Mouse (Mus musculus): ENCODE results near the gene Nphp4. TPM values are rescaled to one million over a fixed set of nuclear protein-coding genes. Genes with fewer than 3 reads are reported as not detected.
A peak's percentile ranks its signal among the peaks of the same experiment; 100 is the strongest.

Gene Nphp4
- polyA plus RNA-seq, 1 experiment from 2014 or later: 4.9 TPM

DNA sequence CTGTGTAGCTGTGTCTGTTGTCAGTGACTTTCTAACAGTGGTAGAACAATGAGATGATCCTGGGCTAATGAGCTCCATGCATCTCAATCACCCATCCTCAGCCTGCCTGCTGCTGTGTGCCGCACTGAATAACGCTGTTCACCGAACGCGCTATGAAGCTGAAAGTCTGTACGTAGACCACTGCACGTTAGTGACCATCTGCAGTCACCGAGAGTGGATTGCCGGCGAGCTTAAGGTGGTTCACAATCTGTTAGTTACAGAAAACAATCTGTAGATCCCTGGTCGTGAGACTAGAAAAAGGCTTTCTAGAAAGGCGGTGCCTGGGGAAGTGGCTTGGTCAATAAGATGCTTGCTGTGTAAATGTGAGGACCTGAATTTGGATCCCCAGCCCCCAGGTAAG, 22.4 kb upstream of the Nphp4 start:
- H3K9me3 ChIP-seq: no peaks in the 10 kb centered on the region
- no peak for DNase-seq (ENCODE audit: low spot score)
- 0 out of 2 replicates have a peak, but pooled peaks cover 4% of the 10 kb centered on the region for H3K4me1 ChIP-seq
- no peaks in the 10 kb centered on the region for H3K27me3 ChIP-seq (replicated peaks; ENCODE audit: low read depth, poor library complexity, severe bottlenecking)
- no peak overlapping the region for H3K4me3 ChIP-seq
- no peak overlapping the region for H3K27ac ChIP-seq (replicated peaks)
- WGBS: 92% methylated on average over 12 of the region's 12 CpGs
- H3K36me3 ChIP-seq (replicated peaks): no peaks in the 10 kb centered on the region

DNA sequence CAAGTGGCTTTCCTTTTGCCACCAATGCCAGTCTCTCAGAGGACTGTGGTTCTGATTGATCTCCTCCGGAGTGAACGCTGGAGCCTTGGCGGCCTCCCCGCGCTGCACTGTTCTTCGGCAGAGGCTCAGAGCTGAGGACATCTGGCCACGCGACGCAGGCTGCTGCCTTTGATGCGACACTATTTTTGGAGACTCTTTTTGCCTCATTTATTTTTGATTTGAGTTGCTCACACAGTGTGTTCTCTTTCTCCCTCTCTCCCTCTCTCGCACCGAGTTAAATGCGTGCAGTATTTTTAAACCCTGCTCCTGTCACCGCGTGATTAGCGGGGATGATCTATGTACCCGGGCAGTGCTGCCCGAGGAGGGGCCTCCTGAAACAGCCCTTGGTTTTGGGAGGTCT, 19.9 kb upstream of the Nphp4 start:
- Histone ChIP-seq H3K27ac (replicated peaks) (no peak overlapping the region), H3K4me3 (no peak overlapping the region), H3K9me3 (no peaks in the 10 kb centered on the region), H3K4me1 (peaks cover 5% of the 10 kb centered on the region; the same call in 1 of the 2 replicates), H3K36me3 (replicated peaks) (no peaks in the 10 kb centered on the region), H3K27me3 (replicated peaks; ENCODE audit: low read depth, poor library complexity, severe bottlenecking) (no peaks in the 10 kb centered on the region)
- 93% methylated on average over 18 of the region's 18 CpGs for WGBS
- DNase-seq (ENCODE audit: low spot score): no peak

DNA sequence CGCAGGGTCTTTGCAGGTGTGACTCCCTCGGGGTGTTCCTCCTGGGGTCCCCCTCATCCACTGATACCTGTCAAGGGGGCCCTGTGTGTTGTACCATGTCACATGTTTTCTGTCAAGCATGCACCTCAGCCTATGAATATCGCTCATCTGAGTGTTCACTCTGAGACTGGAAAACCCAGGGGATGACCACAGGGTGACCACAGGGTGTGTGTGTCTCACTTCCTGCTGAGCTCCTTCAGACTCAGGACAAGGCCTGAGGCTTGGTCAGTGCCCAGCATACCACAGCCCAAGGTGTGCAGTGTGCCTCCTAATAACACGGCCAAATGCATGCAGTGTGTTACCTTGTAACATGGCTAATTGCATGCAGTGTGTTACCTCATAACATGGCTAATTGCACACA, 18.8 kb upstream of the Nphp4 start:
- Histone ChIP-seq H3K27me3 (replicated peaks; ENCODE audit: low read depth, poor library complexity, severe bottlenecking) (no peaks in the 10 kb centered on the region), H3K36me3 (replicated peaks) (no peaks in the 10 kb centered on the region), H3K4me1 (peaks cover 12% of the 10 kb centered on the region), H3K9me3 (no peaks in the 10 kb centered on the region), H3K4me3 (no peak overlapping the region), H3K27ac (replicated peaks) (no peak overlapping the region)
- DNase-seq (ENCODE audit: low spot score): no peak
- 89% methylated on average over 4 of the region's 4 CpGs for WGBS

DNA sequence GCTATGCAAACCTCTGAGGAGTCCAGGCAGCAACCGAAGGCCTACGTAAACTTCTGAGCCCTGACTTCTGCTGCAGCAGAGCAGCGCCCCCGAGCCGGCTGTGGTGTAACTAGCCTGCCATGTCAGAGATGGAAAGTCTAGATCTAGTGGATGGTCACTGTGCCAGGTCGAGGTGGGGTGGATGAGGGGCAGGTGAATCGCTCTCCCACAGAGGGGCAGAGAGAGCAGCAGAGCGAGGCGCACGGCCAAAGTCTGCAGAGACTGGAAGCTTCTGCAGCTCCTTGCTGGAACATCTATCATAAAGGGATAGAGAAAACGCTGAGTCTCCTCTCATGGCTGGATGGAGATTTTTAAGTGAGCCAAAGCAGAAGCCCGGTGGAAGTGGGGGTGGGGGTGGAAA, 14.0 kb upstream of the Nphp4 start:
- Histone ChIP-seq H3K4me1 (peaks cover 18% of the 10 kb centered on the region), H3K27ac (replicated peaks) (no peak overlapping the region), H3K27me3 (replicated peaks; ENCODE audit: low read depth, poor library complexity, severe bottlenecking) (no peaks in the 10 kb centered on the region), H3K9me3 (no peaks in the 10 kb centered on the region), H3K4me3 (no peak overlapping the region), H3K36me3 (replicated peaks) (no peaks in the 10 kb centered on the region)
- DNase-seq (ENCODE audit: low spot score): no peak
- 86% methylated on average over 12 of the region's 12 CpGs for WGBS

DNA sequence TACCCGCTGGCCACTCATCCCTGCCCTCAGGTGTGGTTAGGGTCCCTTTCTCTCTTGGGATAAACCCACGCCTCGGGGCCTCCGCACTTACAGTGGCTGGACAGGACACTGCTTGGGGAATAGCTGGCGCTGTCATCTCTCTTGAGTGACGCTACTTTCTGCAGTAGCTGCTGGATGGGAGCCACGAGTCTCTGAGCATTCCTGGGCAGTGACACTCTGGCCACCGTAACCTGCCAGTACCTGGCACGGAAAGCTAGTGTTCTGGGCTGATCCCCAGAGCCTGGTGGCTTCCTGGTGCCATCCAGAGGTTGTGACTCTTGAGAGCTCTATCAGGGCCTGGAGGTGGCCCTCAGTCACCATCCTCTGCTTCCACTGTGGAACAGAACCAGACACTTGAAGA, 13.4 kb upstream of the Nphp4 start:
- WGBS: 90% methylated on average over 9 of the region's 9 CpGs
- Histone ChIP-seq H3K36me3 (replicated peaks) (no peaks in the 10 kb centered on the region), H3K4me1 (peaks cover 18% of the 10 kb centered on the region), H3K27me3 (replicated peaks; ENCODE audit: low read depth, poor library complexity, severe bottlenecking) (no peaks in the 10 kb centered on the region), H3K9me3 (no peaks in the 10 kb centered on the region), H3K4me3 (no peak overlapping the region), H3K27ac (replicated peaks) (no peak overlapping the region)
- no peak for DNase-seq (ENCODE audit: low spot score)

DNA sequence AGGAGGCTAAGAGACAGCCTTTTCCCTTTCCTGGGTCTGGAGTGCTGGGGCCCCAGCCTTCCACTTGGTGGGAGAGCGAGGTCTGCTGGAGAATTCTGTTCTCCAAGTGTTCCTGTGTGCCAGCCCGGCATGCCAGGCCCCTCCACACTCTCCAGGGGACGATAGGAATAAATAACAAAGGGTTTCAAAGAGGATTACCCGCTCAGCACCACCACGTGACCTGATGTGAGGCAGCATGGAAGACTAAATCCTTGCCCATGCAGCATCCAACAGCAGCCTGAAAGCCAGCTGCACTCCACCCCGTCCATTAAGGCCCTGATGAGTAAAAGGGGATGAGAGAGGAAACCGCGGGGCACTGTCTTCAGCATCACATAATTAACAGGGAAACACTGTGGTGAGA, 11.4 kb upstream of the Nphp4 start:
- Histone ChIP-seq H3K27ac (replicated peaks) (no peak overlapping the region), H3K4me1 (peaks cover 18% of the 10 kb centered on the region), H3K36me3 (replicated peaks) (no peaks in the 10 kb centered on the region), H3K4me3 (no peak overlapping the region), H3K9me3 (no peaks in the 10 kb centered on the region), H3K27me3 (replicated peaks; ENCODE audit: low read depth, poor library complexity, severe bottlenecking) (no peaks in the 10 kb centered on the region)
- peak; percentile 12 for DNase-seq (ENCODE audit: low spot score)
- WGBS: 27% methylated on average over 8 of the region's 8 CpGs

DNA sequence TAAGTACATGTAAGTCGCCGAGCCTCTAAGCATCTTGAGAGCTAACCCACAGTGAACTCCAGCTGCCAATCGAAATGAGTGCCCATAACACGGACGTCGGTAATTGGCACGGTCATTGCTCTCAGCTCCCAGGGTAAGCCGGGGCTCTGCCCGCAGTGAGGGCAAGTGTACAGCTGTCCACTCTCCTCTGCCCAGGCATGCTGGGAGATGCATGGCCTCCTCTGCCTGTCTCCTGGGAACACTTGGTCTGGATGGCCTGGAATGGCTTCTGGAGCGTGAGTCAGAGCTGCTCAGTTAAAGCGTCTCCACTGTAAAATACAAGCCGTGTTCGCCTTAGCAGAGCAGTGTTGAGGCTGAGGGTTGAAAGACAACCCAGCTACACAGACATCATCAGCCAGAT, 9.9 kb upstream of the Nphp4 start:
- H3K9me3 ChIP-seq: peaks cover 5% of the 10 kb centered on the region; the same call in 1 of the 2 replicates
- peaks cover 17% of the 10 kb centered on the region for H3K4me1 ChIP-seq
- WGBS: 92% methylated on average over 13 of the region's 13 CpGs
- no peaks in the 10 kb centered on the region for H3K36me3 ChIP-seq (replicated peaks)
- no peaks in the 10 kb centered on the region for H3K27me3 ChIP-seq (replicated peaks; ENCODE audit: low read depth, poor library complexity, severe bottlenecking)
- no peak overlapping the region for H3K27ac ChIP-seq (replicated peaks)
- no peak overlapping the region for H3K4me3 ChIP-seq
- DNase-seq (ENCODE audit: low spot score): no peak

DNA sequence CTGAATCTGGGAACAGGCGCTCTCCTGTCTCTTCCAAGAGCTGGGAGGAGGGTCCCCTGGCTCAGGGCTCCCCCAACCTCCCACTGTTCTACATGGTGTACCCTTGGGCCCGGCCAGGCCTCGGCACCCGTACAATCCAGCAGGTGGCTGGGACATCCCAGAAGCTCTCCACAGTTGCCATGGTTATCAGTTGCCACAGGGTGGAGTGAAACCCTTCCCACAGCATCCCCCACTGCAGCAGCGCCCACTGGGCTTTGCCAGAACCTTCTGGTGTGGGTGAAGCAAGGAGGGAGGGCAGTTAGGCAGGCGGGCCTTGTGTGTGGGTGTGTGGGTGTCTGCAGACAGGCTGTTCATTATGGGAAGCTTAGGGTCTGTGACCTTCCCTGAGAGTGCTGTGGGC, 8.6 kb upstream of the Nphp4 start:
- WGBS: 80% methylated on average over 6 of the region's 6 CpGs
- H3K27ac ChIP-seq (replicated peaks): no peak overlapping the region
- DNase-seq (ENCODE audit: low spot score): no peak

DNA sequence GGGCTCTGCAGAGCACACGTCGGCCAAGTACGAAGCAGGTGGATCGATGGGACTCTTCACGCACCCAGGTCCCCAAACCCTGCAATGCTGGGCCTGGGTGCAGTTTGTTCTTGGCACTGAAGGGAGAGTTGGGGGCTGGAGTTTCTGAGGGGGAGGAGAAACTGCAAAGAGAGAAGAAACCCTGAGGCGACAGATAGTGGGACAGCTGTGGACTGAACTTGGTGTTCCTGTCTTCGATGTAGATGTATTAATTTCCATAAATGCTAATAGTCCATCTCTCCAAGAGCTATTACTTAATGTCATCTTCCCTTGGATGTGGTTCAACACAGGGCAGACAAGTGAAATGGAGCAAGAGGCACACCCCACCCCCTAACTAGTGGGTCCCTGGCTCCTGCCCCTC, 565 bp upstream of the Nphp4 start:
- no peak for DNase-seq (ENCODE audit: low spot score)
- peaks cover 5% of the 10 kb centered on the region; the same call in 1 of the 2 replicates for H3K36me3 ChIP-seq (replicated peaks)
- WGBS: 77% methylated on average over 7 of the region's 7 CpGs

More for the DNA sequence above, 8.6 kb upstream of the Nphp4 start:
- Histone ChIP-seq H3K9me3 (peaks cover 17% of the 10 kb centered on the region; the same call in 1 of the 2 replicates), H3K36me3 (replicated peaks) (peaks cover 5% of the 10 kb centered on the region; the same call in 1 of the 2 replicates), H3K27me3 (replicated peaks; ENCODE audit: low read depth, poor library complexity, severe bottlenecking) (no peaks in the 10 kb centered on the region), H3K4me1 (peaks cover 9% of the 10 kb centered on the region; the same call in 1 of the 2 replicates), H3K4me3 (no peak overlapping the region)

DNA sequence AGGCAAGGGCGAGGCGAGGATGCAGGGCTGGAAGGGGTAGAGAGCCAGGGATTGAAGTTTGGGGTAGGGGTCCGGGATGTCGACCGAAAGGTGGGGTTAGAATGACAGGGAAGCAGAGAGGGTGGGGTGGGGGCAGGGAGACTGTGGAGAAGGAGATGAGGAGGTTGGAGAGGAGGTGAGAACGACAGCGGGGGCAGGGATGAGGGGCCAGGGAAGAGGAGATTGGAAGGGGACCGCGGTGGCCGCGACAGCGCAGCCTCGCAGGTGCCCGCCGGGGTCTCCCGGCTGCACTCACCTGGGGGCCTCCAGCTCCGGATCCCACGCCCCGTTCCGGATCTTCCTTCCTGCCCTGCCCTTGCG, 580 bp downstream of the Nphp4 start:
- WGBS: under 1% methylated on average over 21 of the region's 21 CpGs
- Histone ChIP-seq H3K9me3 (peaks cover 8% of the 10 kb centered on the region; the same call in 1 of the 2 replicates), H3K36me3 (replicated peaks) (peaks cover 4% of the 10 kb centered on the region; the same call in 1 of the 2 replicates), H3K4me3 (peak overlapping the region; percentile 88), H3K27ac (replicated peaks) (peak overlapping the region; percentile 99), H3K27me3 (replicated peaks; ENCODE audit: low read depth, poor library complexity, severe bottlenecking) (peaks cover 29% of the 10 kb centered on the region), H3K4me1 (peaks cover 22% of the 10 kb centered on the region)
- no peak for DNase-seq (ENCODE audit: low spot score)

More for the DNA sequence above, 565 bp upstream of the Nphp4 start:
- Histone ChIP-seq H3K27me3 (replicated peaks; ENCODE audit: low read depth, poor library complexity, severe bottlenecking) (peaks cover 29% of the 10 kb centered on the region), H3K4me3 (peak overlapping the region; percentile 88; the same call in 1 of the 2 replicates), H3K9me3 (peaks cover 18% of the 10 kb centered on the region; the same call in 1 of the 2 replicates), H3K27ac (replicated peaks) (no peak overlapping the region), H3K4me1 (peaks cover 22% of the 10 kb centered on the region)

DNA sequence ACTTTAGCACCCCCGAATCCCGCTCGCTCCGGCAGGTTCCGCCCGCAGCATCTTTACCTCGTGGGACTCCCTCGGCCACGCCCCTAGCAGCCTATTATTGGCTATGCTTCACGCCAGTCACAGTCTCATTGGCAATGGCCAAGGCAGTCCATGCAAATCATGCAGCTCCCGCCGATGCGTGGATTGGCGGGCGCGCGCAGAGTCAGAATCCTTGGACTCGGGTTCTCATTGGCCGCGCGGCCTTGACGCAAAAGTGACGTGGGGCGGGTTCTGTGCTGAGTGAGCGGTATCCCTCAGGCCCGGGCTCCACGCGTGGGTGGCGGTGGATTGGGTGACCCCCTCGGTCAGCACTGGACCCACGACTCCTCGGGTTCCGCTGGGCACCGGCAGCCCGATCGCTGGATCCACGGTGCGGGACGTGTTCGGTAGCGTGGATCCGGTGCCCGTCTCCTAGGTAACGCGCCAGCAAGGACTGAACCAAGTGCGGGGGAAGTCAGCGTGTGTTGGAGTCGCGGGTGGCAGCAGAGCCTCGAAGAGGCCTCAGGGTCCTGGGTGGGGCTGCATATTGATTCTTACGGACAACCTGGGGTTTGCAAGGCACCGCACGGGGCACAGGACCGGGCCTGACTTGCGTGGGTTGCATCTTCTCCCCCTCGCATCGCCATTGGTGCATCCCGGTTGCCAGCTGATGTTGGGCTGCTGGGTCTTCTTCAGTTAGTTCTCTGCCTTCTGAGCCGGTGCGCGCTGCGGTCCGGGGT, 1.1 kb downstream of the Nphp4 start, which contains the start of gene Kcnab2:
Gene Kcnab2 (minus strand): TSS at position 406 of the 758 bp plus-strand sequence.
- peak; percentile 98 for DNase-seq (ENCODE audit: low spot score)
- Histone ChIP-seq H3K27ac (replicated peaks) (peak within 1 kb of the TSS; percentile 99), H3K4me1 (peaks cover 22% of the 10 kb centered on the region), H3K27me3 (replicated peaks; ENCODE audit: low read depth, poor library complexity, severe bottlenecking) (peaks cover 29% of the 10 kb centered on the region), H3K9me3 (peaks cover 3% of the 10 kb centered on the region; the same call in 1 of the 2 replicates), H3K36me3 (replicated peaks) (no peaks in the 10 kb centered on the region; the same call in 1 of the 2 replicates), H3K4me3 (peak within 1 kb of the TSS; percentile 88)
- under 1% methylated on average over 63 of the region's 63 CpGs for WGBS

DNA sequence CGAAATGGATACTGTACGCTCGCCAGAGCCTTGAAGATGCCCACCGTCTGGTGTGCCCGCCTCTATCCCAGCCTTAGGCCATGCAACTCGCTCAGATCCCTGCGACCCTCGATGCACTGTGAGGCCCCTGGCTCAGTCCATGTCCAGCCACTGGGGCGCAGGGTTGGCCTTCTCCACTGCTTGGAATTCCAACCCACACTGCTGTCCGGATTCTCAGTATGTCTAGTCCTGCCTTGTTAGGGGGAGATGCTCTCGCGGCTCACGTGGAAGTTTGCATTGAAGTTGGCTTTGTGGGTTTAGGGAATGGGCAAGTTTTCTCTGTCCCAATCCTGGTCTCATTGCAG, 1.7 kb downstream of the Nphp4 start:
- Histone ChIP-seq H3K9me3 (no peaks in the 10 kb centered on the region), H3K4me3 (peak overlapping the region; percentile 88), H3K36me3 (replicated peaks) (no peaks in the 10 kb centered on the region), H3K4me1 (peaks cover 22% of the 10 kb centered on the region), H3K27ac (replicated peaks) (peak overlapping the region; percentile 99), H3K27me3 (replicated peaks; ENCODE audit: low read depth, poor library complexity, severe bottlenecking) (peaks cover 29% of the 10 kb centered on the region)
- WGBS: 1% methylated on average over 13 of the region's 13 CpGs
- DNase-seq (ENCODE audit: low spot score): no peak

DNA sequence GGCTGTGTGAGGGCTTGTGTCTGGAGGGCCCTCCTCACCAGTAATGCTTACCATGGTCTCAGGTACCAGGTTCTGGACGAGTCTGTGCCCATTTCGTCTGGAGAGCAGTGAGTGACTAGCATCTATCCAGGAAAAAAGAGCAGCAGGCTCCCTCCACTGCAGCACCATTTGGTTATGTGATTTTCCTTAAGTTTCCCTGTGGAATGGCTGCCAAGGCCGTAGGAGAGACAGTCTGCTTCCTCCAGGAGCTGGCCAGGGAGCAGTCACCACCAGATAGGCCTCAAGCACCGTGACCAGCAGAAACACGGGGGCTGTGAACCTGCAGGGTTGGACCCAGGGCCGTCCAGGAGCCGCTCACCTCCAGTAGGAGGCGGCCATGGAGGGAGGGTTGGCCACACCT, 3.9 kb downstream of the Nphp4 start:
- H3K27ac ChIP-seq (replicated peaks): no peak overlapping the region
- H3K4me1 ChIP-seq: peaks cover 34% of the 10 kb centered on the region
- peaks cover 18% of the 10 kb centered on the region for H3K27me3 ChIP-seq (replicated peaks; ENCODE audit: low read depth, poor library complexity, severe bottlenecking)
- WGBS: 56% methylated on average over 8 of the region's 8 CpGs
- no peaks in the 10 kb centered on the region for H3K9me3 ChIP-seq
- DNase-seq (ENCODE audit: low spot score): no peak
- no peaks in the 10 kb centered on the region for H3K36me3 ChIP-seq (replicated peaks)
- no peak overlapping the region for H3K4me3 ChIP-seq
